Mouse (Mus musculus) embryonic fibroblast, embryonic 13.5 days (primary cell): Measurements from ENCODE around the gene Cox14. TPM values are rescaled to one million over a fixed set of nuclear protein-coding genes. Genes with fewer than 3 reads are reported as not detected.
"Not testable (repeated sequence)": the region's sequence is repeated elsewhere in the genome, so short reads cannot be mapped to it uniquely, and the experiment has no call there.

Experiments
- H3K27ac ChIP-seq: 2 replicates; pipeline ENCODE4 v1.5.1; 2012; ENCODE audit warnings: low read length, control low read depth, inconsistent platforms; ENCODE audit not compliant: insufficient read depth
- H3K4me1 ChIP-seq: 2 replicates; pipeline ENCODE4 v1.6.1; 2011; ENCODE audit warnings: low read length; ENCODE audit not compliant: control insufficient read depth, insufficient read depth
- H3K4me3 ChIP-seq: 2 replicates; pipeline ENCODE4 v1.5.1; 2011; ENCODE audit warnings: mild to moderate bottlenecking, control low read depth, low read length; ENCODE audit not compliant: insufficient read depth
- CTCF ChIP-seq: IDR thresholded peaks from 2 replicates; pipeline ENCODE4 v1.5.1; 2011; ENCODE audit warnings: mild to moderate bottlenecking, control low read depth, low read length, moderate library complexity, borderline replicate concordance; ENCODE audit not compliant: insufficient read depth
- POLR2A ChIP-seq: IDR thresholded peaks from 2 replicates; pipeline ENCODE4 v1.6.1; 2011; ENCODE audit warnings: low read depth, mild to moderate bottlenecking, control low read depth, low read length, moderate library complexity
- polyA plus RNA-seq: library from polyadenylated mRNA; stranded (reverse); fragments of >200 nt; gene quantifications from 2 replicates; pipeline ENCODE4 v1.2.4, GENCODE M21; 2011; ENCODE audit warnings: low read depth; ENCODE audit not compliant: missing spikeins, insufficient read length

Cox14 gene
- polyA plus RNA-seq, 1 experiment = 58.2 TPM

- Histone ChIP-seq H3K4me1 (0 out of 2 replicates have a peak, but pooled peaks cover 7% of the 10 kb centered on the region), H3K27ac (no peak overlapping the region), H3K4me3 (peak overlapping the region; percentile 91)
- no peak for TF ChIP-seq POLR2A
- no peak for TF ChIP-seq CTCF
These were observed 1.1 kb downstream of the Cox14 start for GRCm38 (mm10) chr15:99726549-99726948.

- not testable (repeated sequence) for H3K4me1 ChIP-seq, H3K4me3 ChIP-seq, H3K27ac ChIP-seq
These were observed 1.6 kb downstream of the Cox14 start for GRCm38 (mm10) chr15:99727039-99727438.

GRCm38 (mm10) chr15:99727525-99727924 lies 2.1 kb downstream of the Cox14 start:
- no peak for TF ChIP-seq CTCF
- TF ChIP-seq POLR2A = no peak
- no peak overlapping the region for H3K27ac ChIP-seq
- 0 out of 2 replicates have a peak, but pooled peaks cover 7% of the 10 kb centered on the region for H3K4me1 ChIP-seq
- H3K4me3 ChIP-seq = no peak overlapping the region

- Histone ChIP-seq H3K4me3 (no peak overlapping the region), H3K4me1 (0 out of 2 replicates have a peak, but pooled peaks cover 7% of the 10 kb centered on the region), H3K27ac (no peak overlapping the region)
- no peak for TF ChIP-seq CTCF
- no peak for TF ChIP-seq POLR2A
These were observed 2.8 kb downstream of the Cox14 start for GRCm38 (mm10) chr15:99728211-99728610.

- Histone ChIP-seq H3K4me1 (0 out of 2 replicates have a peak, but pooled peaks cover 2% of the 10 kb centered on the region), H3K27ac (no peak overlapping the region), H3K4me3 (no peak overlapping the region)
- TF ChIP-seq CTCF (no peak), POLR2A (no peak)
These were observed 3.8 kb downstream of the Cox14 start for GRCm38 (mm10) chr15:99729056-99729783.

- H3K4me3 ChIP-seq = no peak overlapping the region
- no peaks in the 10 kb centered on the region for H3K4me1 ChIP-seq
- no peak overlapping the region for H3K27ac ChIP-seq
- no peak for TF ChIP-seq POLR2A
- TF ChIP-seq CTCF = no peak
These were observed 5.7 kb downstream of the Cox14 start for GRCm38 (mm10) chr15:99731167-99731566.

GRCm38 (mm10) chr15:99731678-99732077 lies 6.3 kb downstream of the Cox14 start:
- Histone ChIP-seq H3K4me3 (no peak overlapping the region), H3K27ac (no peak overlapping the region), H3K4me1 (no peaks in the 10 kb centered on the region)
- no peak for TF ChIP-seq POLR2A
- TF ChIP-seq CTCF = no peak

GRCm38 (mm10) chr15:99733186-99733585 lies 7.8 kb downstream of the Cox14 start:
- TF ChIP-seq POLR2A (no peak), CTCF (no peak)
- Histone ChIP-seq H3K4me1 (no peaks in the 10 kb centered on the region), H3K27ac (no peak overlapping the region), H3K4me3 (no peak overlapping the region)

- TF ChIP-seq CTCF = no peak
- TF ChIP-seq POLR2A = no peak
- Histone ChIP-seq H3K4me3 (no peak overlapping the region), H3K4me1 (no peaks in the 10 kb centered on the region), H3K27ac (no peak overlapping the region)
These were observed 10.2 kb downstream of the Cox14 start for GRCm38 (mm10) chr15:99735631-99736030.

- H3K27ac ChIP-seq = no peak overlapping the region
- no peak overlapping the region for H3K4me3 ChIP-seq
- H3K4me1 ChIP-seq = no peaks in the 10 kb centered on the region
- no peak for TF ChIP-seq CTCF
- TF ChIP-seq POLR2A = no peak
These were observed 11.3 kb downstream of the Cox14 start for GRCm38 (mm10) chr15:99736675-99737074.

- TF ChIP-seq POLR2A (no peak), CTCF (no peak)
- Histone ChIP-seq H3K4me3 (no peak overlapping the region), H3K4me1 (no peaks in the 10 kb centered on the region), H3K27ac (no peak overlapping the region)
These were observed 14.8 kb downstream of the Cox14 start for GRCm38 (mm10) chr15:99740229-99740628.
